Mouse (Mus musculus) heart, embryonic 13.5 days (tissue): Measurements from ENCODE around the gene Olfr243. TPM values are rescaled to one million over a fixed set of nuclear protein-coding genes. Genes with fewer than 3 reads are reported as not detected.
"Not testable (repeated sequence)": the region's sequence is repeated elsewhere in the genome, so short reads cannot be mapped to it uniquely, and the experiment has no call there.

Source experiments
- ATAC-seq: fragments of 200-750 bp; cut with Nextera tagmentation; 2 replicates; pipeline ENCODE4 v1.8.0; 2017; ENCODE audit warnings: moderate TSS enrichment; ENCODE audit not compliant: insufficient number of reproducible peaks, low FRiP score, low TSS enrichment; ENCODE audit errors: extremely low read depth
- H3K27ac ChIP-seq: fragments of 300-500 bp; sonication (generic); replicated peaks from 2 replicates; pipeline ENCODE4 v1.5.1; 2015; ENCODE audit warnings: moderate library complexity, mild to moderate bottlenecking, inconsistent platforms
- H3K27me3 ChIP-seq: fragments of 300-500 bp; sonication (generic); replicated peaks from 2 replicates; pipeline ENCODE4 v1.6.1; 2015; ENCODE audit warnings: mild to moderate bottlenecking, inconsistent platforms
- H3K36me3 ChIP-seq: fragments of 300-500 bp; sonication (generic); 2 replicates; pipeline ENCODE4 v1.6.1; 2015; ENCODE audit warnings: mild to moderate bottlenecking, inconsistent platforms
- H3K4me1 ChIP-seq: fragments of 300-500 bp; sonication (generic); 2 replicates; pipeline ENCODE4 v1.6.1; 2015; ENCODE audit warnings: inconsistent platforms
- H3K4me2 ChIP-seq: fragments of 300-500 bp; sonication (generic); 2 replicates; pipeline ENCODE4 v1.6.1; 2015; ENCODE audit warnings: inconsistent platforms, mild to moderate bottlenecking, moderate library complexity
- H3K4me3 ChIP-seq: fragments of 300-500 bp; sonication (generic); 2 replicates; pipeline ENCODE4 v1.5.1; 2015; ENCODE audit warnings: moderate library complexity, mild to moderate bottlenecking, inconsistent platforms
- H3K9ac ChIP-seq: fragments of 300-500 bp; sonication (generic); 2 replicates; pipeline ENCODE4 v1.6.1; 2015; ENCODE audit warnings: inconsistent platforms, mild to moderate bottlenecking, moderate library complexity
- H3K9me3 ChIP-seq: fragments of 300-500 bp; sonication (generic); 2 replicates; pipeline ENCODE4 v1.6.1; 2016; ENCODE audit warnings: inconsistent platforms
- WGBS: fragments of 180-500 bp; shearing (Covaris S2); methylation state at CpG from one replicate; pipeline ENCODE4 v1.1.7; 2015; ENCODE audit warnings: mixed read lengths; 5-methylcytosine and 5-hydroxymethylcytosine counted together
- polyA plus RNA-seq: library from polyadenylated mRNA; unstranded; fragments of >200 nt; fragmentation: Nextera tagmentation; extraction: Ambion mirVana; gene quantifications from 2 replicates; pipeline ENCODE4 v1.2.1, GENCODE M21; 2015

Gene Olfr243
- not detected in 2 replicates for polyA plus RNA-seq

GRCm38 (mm10) chr7:103714371-103714770 lies at the start of gene Olfr243:
Gene Olfr243 (plus strand): TSS chr7:103714671.
- Histone ChIP-seq H3K27ac (no peak within 1 kb of the TSS), H3K4me2 (no peak within 1 kb of the TSS), H3K36me3 (no peaks in the 10 kb centered on the region), H3K9ac (no peak within 1 kb of the TSS), H3K4me3 (no peak within 1 kb of the TSS), H3K9me3 (0 out of 2 replicates have a peak, but pooled peaks cover 4% of the 10 kb centered on the region), H3K4me1 (no peaks in the 10 kb centered on the region), H3K27me3 (no peaks in the 10 kb centered on the region)
- no peak for ATAC-seq

DNA sequence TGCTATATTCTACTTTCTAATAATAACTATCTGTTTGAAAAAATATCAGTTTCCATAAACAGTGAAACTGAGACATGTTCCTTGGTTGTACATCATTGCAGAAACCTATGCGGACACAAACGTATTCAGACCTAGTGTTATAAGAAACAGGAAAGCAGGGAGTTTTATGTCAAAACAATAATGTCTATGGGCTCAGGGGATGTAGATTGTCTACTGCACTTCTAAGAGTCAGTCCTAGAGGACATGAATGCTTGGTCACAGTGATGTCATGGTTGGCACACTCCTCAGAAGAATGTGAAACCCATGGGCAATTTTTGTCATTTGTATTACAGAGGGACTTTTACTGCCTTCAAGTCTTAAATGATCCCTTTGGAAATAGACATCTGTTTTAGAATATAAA lies 43.4 kb upstream of the Olfr243 start, which contains the start of gene Olfr624:
Gene Olfr624, minus strand, starts transcription at position 101 of the 400 bp plus-strand sequence.
- 82% methylated on average over 2 of the region's 2 CpGs for WGBS
- H3K27me3 ChIP-seq = no peaks in the 10 kb centered on the region

GRCm38 (mm10) chr7:103682420-103682819 lies 32.1 kb upstream of the Olfr243 start, which contains the start of gene Olfr625-ps1:
Gene Olfr625-ps1 (plus strand): TSS chr7:103682720.
- no peaks in the 10 kb centered on the region for H3K4me1 ChIP-seq
- H3K9ac ChIP-seq = no peak within 1 kb of the TSS
- no peak within 1 kb of the TSS for H3K4me3 ChIP-seq
- H3K36me3 ChIP-seq = no peaks in the 10 kb centered on the region
- no peak for ATAC-seq
- H3K27ac ChIP-seq = no peak within 1 kb of the TSS
- H3K9me3 ChIP-seq = no peaks in the 10 kb centered on the region
- no peaks in the 10 kb centered on the region for H3K27me3 ChIP-seq
- no peak within 1 kb of the TSS for H3K4me2 ChIP-seq

More for the DNA sequence above, 43.4 kb upstream of the Olfr243 start, which contains the start of gene Olfr624:
- Histone ChIP-seq H3K4me2 (no peak within 1 kb of the TSS), H3K9me3 (no peaks in the 10 kb centered on the region), H3K4me1 (no peaks in the 10 kb centered on the region), H3K4me3 (no peak within 1 kb of the TSS), H3K36me3 (no peaks in the 10 kb centered on the region), H3K27ac (no peak within 1 kb of the TSS), H3K9ac (no peak within 1 kb of the TSS)
- no peak for ATAC-seq

DNA sequence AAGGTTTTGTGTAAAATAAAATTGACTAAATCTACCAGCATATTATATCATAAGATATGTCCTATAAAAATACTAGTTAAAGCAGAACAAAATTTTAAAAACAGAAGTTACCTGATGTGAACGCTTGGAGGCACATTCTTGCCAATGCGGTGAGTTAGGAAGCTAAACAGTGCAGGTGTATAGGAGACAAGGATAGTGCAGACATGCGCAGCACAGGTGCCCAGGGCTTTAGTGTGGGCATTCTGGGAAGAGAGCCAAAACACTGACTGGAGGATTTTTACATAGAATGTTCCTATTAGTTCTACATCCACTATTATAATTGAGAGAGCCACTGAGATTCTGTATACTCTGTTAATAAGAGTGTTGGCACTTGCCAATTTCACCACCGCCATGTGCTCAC lies 15.0 kb upstream of the Olfr243 start:
- 82% methylated on average over 4 of the region's 4 CpGs for WGBS
- Histone ChIP-seq H3K36me3 (no peaks in the 10 kb centered on the region), H3K9me3 (no peaks in the 10 kb centered on the region), H3K4me1 (no peaks in the 10 kb centered on the region), H3K9ac (no peak overlapping the region), H3K4me3 (no peak overlapping the region), H3K4me2 (no peak overlapping the region), H3K27me3 (no peaks in the 10 kb centered on the region), H3K27ac (no peak overlapping the region)
- no peak; the same call in 1 of the 2 replicates for ATAC-seq

DNA sequence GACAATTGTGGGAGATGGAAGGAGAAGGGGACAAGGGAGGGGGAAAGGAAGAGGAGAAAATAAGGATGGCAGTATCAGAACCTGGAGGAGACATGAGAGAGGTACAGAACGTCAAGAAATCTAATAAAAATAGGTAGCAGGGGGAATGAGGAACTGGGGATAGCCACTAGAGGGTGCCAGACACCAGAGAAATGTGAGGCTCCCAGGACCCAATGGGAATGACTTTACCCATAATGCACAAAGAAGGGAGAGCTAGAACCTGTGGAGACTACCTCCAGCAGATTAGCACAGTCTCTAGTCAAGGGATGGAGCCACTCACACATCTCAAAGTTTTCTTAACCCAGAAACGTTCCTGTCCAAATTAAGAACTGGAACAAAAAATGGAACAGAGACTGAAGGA lies 2.4 kb upstream of the Olfr243 start:
- Histone ChIP-seq H3K9ac (no peak overlapping the region), H3K4me1 (no peaks in the 10 kb centered on the region), H3K4me3 (no peak overlapping the region), H3K4me2 (no peak overlapping the region), H3K36me3 (no peaks in the 10 kb centered on the region), H3K27me3 (no peaks in the 10 kb centered on the region), H3K27ac (no peak overlapping the region), H3K9me3 (no peaks in the 10 kb centered on the region)
- 26% methylated on average over 2 of the region's 2 CpGs for WGBS
- ATAC-seq = no peak

DNA sequence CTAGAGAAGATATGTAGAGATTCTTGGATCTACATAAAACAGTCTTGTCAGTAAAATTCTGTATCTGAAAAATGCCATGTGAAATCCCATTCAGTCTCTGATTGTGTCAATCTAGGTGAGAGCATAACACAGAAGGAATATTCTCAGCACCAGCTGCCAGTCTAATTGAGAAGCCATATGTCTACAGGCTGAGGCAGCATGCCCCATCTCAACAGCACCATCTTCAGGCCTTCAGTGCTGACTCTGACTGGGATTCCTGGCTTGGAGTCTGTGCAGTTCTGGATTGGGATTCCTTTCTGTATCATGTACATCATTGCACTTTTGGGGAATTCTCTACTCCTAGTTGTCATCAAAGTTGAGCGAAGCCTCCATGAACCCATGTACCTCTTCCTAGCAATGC lies 1.9 kb downstream of the Olfr243 start:
- H3K27me3 ChIP-seq, ATAC-seq: not testable (repeated sequence)
- WGBS = 88% methylated on average over 1 of the region's 1 CpGs

DNA sequence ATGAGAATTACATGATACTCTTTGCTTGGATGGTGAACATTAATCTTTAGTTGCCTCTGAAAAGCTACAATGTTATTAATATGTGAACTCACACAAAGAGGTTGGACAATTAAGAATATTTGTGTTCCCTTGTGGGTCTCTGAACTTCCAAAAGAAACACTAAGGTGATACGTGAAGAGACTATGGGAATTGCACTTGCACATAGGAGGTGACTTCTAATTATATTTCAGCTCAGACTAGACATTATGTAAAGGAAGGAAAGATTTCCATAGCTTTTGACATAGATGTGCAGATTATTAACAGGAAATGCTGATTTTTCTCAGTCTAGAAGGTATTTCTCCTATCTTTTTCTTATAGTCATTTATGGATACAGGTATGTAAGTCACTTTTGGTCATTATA lies 15.6 kb downstream of the Olfr243 start, which contains the start of gene Olfr628:
Gene Olfr628, plus strand, starts transcription at position 301 of the 400 bp plus-strand sequence.
- WGBS = 83% methylated on average over 1 of the region's 1 CpGs
- no peak within 1 kb of the TSS for H3K27ac ChIP-seq
- no peak for ATAC-seq

More for the DNA sequence above, 1.9 kb downstream of the Olfr243 start:
- not testable (repeated sequence) for H3K36me3 ChIP-seq, H3K4me2 ChIP-seq, H3K4me3 ChIP-seq, H3K4me1 ChIP-seq, H3K9me3 ChIP-seq, H3K27ac ChIP-seq, H3K9ac ChIP-seq

DNA sequence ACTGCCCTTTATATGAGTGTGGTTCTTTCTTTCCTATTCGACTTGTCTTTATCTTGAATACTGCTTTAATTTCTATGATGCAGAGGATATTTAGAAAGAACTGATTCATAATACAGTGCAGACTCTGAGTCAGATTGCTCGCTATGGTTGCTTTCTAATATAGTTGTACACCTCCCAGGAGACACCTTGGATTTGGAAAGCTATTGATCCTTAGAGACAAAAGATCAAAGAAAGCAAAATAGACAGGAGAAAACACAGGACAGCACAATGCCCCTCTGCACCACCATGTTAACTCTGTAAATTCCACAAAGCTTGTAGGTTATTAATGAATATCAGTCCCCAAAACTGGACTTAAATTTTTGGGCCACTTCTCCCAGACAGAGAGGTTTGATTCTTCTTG lies 30.4 kb downstream of the Olfr243 start, which contains the start of gene Olfr629:
Gene Olfr629, minus strand, starts transcription at position 101 of the 400 bp plus-strand sequence.
- Histone ChIP-seq H3K4me1 (no peaks in the 10 kb centered on the region), H3K4me3 (no peak within 1 kb of the TSS), H3K9me3 (0 out of 2 replicates have a peak, but pooled peaks cover 5% of the 10 kb centered on the region), H3K27me3 (no peaks in the 10 kb centered on the region), H3K36me3 (no peaks in the 10 kb centered on the region), H3K27ac (no peak within 1 kb of the TSS), H3K4me2 (no peak within 1 kb of the TSS), H3K9ac (no peak within 1 kb of the TSS)
- WGBS = 60% methylated on average over 2 of the region's 2 CpGs
- ATAC-seq = no peak

More for the DNA sequence above, 15.6 kb downstream of the Olfr243 start, which contains the start of gene Olfr628:
- Histone ChIP-seq H3K9me3 (no peaks in the 10 kb centered on the region), H3K9ac (no peak within 1 kb of the TSS), H3K4me2 (no peak within 1 kb of the TSS), H3K4me1 (no peaks in the 10 kb centered on the region), H3K27me3 (no peaks in the 10 kb centered on the region), H3K36me3 (no peaks in the 10 kb centered on the region), H3K4me3 (no peak within 1 kb of the TSS)

DNA sequence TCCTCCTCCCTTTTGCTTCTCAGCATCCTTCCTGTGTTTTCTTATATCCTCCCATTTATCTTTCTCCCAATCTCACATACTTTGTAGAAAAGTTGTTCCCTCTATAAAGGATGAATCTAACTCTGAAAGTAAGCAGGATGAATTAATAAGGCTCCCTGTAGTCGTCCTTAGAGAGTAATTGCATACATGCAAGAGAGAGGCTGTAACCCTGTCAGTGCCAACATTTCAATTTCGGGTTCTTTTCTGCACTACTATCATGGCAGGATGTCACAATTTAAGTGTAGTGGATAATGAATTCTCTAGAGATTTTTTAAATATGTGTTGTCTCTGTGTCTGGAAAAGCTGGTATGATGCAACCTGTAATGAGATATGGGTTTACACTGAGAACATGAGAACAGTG lies 42.8 kb downstream of the Olfr243 start, which contains the start of gene Olfr630:
Gene Olfr630, minus strand, starts transcription at position 101 of the 400 bp plus-strand sequence.
- 40% methylated on average over 2 of the region's 2 CpGs for WGBS
- no peak within 1 kb of the TSS for H3K9ac ChIP-seq
- no peak within 1 kb of the TSS for H3K27ac ChIP-seq
- ATAC-seq = no peak
- no peak within 1 kb of the TSS for H3K4me3 ChIP-seq
- H3K9me3 ChIP-seq = no peaks in the 10 kb centered on the region
- no peak within 1 kb of the TSS for H3K4me2 ChIP-seq
- H3K27me3 ChIP-seq = no peaks in the 10 kb centered on the region
- H3K36me3 ChIP-seq = no peaks in the 10 kb centered on the region
- no peaks in the 10 kb centered on the region for H3K4me1 ChIP-seq

- 80% methylated on average over 6 of the region's 6 CpGs for WGBS
- not testable (repeated sequence) for H3K4me3 ChIP-seq, H3K27ac ChIP-seq, ATAC-seq, H3K4me2 ChIP-seq, H3K9me3 ChIP-seq, H3K36me3 ChIP-seq, H3K9ac ChIP-seq, H3K27me3 ChIP-seq, H3K4me1 ChIP-seq
Measured at GRCm38 (mm10) chr7:103762212-103762611, 47.7 kb downstream of the Olfr243 start.

DNA sequence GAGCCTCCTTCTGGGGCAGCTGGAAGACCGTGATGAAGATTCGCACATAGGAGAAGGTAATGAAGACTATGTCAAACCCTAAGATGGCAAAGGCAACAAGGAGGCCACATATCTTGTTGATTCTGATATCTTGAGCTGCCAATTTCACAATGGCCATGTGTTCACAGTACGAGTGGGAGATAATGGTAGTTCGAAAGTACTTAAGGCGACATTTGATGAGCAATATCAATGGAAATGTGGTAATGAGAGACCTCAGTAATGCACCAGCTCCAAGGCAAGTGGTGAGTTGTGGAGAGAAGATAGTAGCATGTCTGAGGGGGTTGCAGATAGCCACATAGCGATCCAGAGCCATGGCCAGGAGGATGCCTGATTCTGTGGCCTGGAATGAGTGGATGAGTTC lies 53.2 kb downstream of the Olfr243 start:
- H3K27ac ChIP-seq, H3K4me3 ChIP-seq, H3K9me3 ChIP-seq, H3K9ac ChIP-seq, ATAC-seq, H3K4me2 ChIP-seq, H3K4me1 ChIP-seq, H3K27me3 ChIP-seq, H3K36me3 ChIP-seq: not testable (repeated sequence)
- WGBS = 70% methylated on average over 6 of the region's 6 CpGs
